Mouse (Mus musculus) hindbrain, embryonic 13.5 days (tissue): ENCODE results near the gene Itk. TPM values are rescaled to one million over a fixed set of nuclear protein-coding genes. Genes with fewer than 3 reads are reported as not detected.

Experiments
- ATAC-seq: fragments of 200-750 bp; cut with Nextera tagmentation; 2 replicates; pipeline ENCODE4 v1.8.0; 2017; ENCODE audit warnings: moderate TSS enrichment; ENCODE audit not compliant: low FRiP score
- H3K27ac ChIP-seq: fragments of 300-500 bp; sonication (generic); 2 replicates; pipeline ENCODE4 v1.5.1; 2015; ENCODE audit warnings: inconsistent platforms, mild to moderate bottlenecking, moderate library complexity
- H3K27me3 ChIP-seq: fragments of 300-500 bp; sonication (generic); 2 replicates; pipeline ENCODE4 v1.6.1; 2015; ENCODE audit warnings: mild to moderate bottlenecking, inconsistent platforms
- H3K36me3 ChIP-seq: fragments of 300-500 bp; sonication (generic); 2 replicates; pipeline ENCODE4 v1.6.1; 2015; ENCODE audit warnings: mild to moderate bottlenecking, inconsistent platforms
- H3K4me1 ChIP-seq: fragments of 300-500 bp; sonication (generic); replicated peaks from 2 replicates; pipeline ENCODE4 v1.6.1; 2015; ENCODE audit warnings: inconsistent platforms
- H3K4me2 ChIP-seq: fragments of 300-500 bp; sonication (generic); 2 replicates; pipeline ENCODE4 v1.6.1; 2015; ENCODE audit warnings: inconsistent platforms, mild to moderate bottlenecking, moderate library complexity
- H3K4me3 ChIP-seq: fragments of 300-500 bp; sonication (generic); 2 replicates; pipeline ENCODE4 v1.5.1; 2015; ENCODE audit warnings: mild to moderate bottlenecking, inconsistent platforms
- H3K9ac ChIP-seq: fragments of 300-500 bp; sonication (generic); 2 replicates; pipeline ENCODE4 v1.6.1; 2015; ENCODE audit warnings: mild to moderate bottlenecking, inconsistent platforms
- H3K9me3 ChIP-seq: fragments of 300-500 bp; sonication (generic); 2 replicates; pipeline ENCODE4 v1.6.1; 2016; ENCODE audit warnings: inconsistent platforms
- WGBS: fragments of 180-500 bp; shearing (Covaris S2); methylation state at CpG from one replicate; pipeline ENCODE4 v1.1.7; 2015; 5-methylcytosine and 5-hydroxymethylcytosine counted together
- polyA plus RNA-seq: library from polyadenylated mRNA; unstranded; fragments of >200 nt; fragmentation: Nextera tagmentation; extraction: Ambion mirVana; gene quantifications from 2 replicates; pipeline ENCODE4 v1.2.1, GENCODE M21; 2015

The Itk gene
- polyA plus RNA-seq, 1 experiment from 2014 or later = not detected

DNA sequence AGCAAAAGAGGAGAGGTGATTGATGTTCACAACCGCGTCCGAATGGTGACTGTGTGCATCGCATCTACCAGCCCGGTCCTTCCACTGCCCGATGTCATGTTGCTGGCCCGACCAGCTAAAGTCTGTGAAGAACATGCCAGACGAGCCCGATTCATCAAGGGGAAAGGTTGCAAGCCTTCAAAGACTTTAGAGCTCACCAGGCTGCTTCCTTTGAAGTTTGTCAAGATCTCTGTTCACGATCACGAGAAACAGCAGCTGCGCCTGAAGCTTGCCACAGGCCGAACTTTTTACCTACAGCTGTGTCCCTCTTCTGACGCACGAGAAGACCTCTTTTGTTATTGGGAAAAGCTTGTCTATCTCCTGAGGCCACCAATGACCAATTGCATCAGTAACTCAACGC, 15.7 kb upstream of the Itk start:
- H3K9me3 ChIP-seq = no peaks in the 10 kb centered on the region
- no peak overlapping the region for H3K27ac ChIP-seq
- H3K4me3 ChIP-seq = no peak overlapping the region
- no peak overlapping the region for H3K9ac ChIP-seq
- no peaks in the 10 kb centered on the region for H3K36me3 ChIP-seq
- no peaks in the 10 kb centered on the region for H3K27me3 ChIP-seq
- no peaks in the 10 kb centered on the region for H3K4me1 ChIP-seq
- ATAC-seq = no peak
- no peak overlapping the region for H3K4me2 ChIP-seq
- WGBS = 86% methylated on average over 16 of the region's 16 CpGs

DNA sequence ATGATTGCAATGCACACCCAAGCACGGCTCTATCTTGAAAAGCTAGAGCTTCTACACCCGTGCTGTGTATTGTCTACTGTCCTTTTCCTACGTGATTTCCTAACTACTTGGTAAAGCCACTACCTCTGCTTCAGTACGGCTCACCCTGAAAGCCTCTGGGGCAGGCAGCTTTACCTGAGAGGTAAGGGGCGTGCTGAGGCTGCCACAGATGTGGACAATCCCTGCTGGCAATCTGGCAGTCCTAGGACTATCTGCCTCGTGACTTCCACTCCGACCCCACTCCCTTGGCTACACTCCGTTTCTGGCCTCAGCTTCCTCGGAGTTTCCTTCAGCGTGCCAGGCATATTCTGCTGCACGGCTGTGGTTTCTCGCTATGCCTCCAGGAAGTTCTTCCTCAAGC, 12.2 kb upstream of the Itk start:
- Histone ChIP-seq H3K4me1 (0 out of 2 replicates have a peak, but pooled peaks cover 2% of the 10 kb centered on the region), H3K9ac (no peak overlapping the region), H3K27ac (no peak overlapping the region), H3K27me3 (no peaks in the 10 kb centered on the region), H3K4me2 (no peak overlapping the region), H3K9me3 (no peaks in the 10 kb centered on the region), H3K4me3 (no peak overlapping the region), H3K36me3 (no peaks in the 10 kb centered on the region)
- WGBS = 84% methylated on average over 12 of the region's 12 CpGs
- ATAC-seq = no peak

DNA sequence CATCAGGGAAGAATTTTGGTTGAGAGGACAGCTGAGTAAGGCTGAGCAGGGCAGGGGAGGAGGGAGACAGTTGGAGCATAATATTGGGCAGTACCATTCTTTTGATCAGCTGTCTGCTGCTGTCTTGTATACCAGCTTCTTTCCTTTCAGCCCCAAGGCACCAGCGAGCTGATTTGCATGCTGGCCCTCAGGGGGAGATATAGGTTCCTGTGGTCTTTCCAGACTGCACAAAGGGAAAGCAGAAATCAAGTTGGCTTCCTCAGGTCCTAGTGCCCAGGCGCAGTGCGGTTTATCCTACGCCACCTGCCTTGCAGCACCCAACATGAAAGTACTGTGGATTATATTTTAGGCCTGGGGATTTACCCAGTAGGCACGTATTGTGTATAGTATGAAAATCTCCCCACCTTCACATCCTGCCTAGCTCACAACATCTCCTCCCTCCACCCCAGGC, 9.6 kb upstream of the Itk start:
- Histone ChIP-seq H3K27ac (no peak overlapping the region), H3K9ac (no peak overlapping the region), H3K36me3 (no peaks in the 10 kb centered on the region), H3K4me3 (no peak overlapping the region), H3K4me2 (no peak overlapping the region), H3K9me3 (no peaks in the 10 kb centered on the region), H3K27me3 (no peaks in the 10 kb centered on the region), H3K4me1 (0 out of 2 replicates have a peak, but pooled peaks cover 2% of the 10 kb centered on the region)
- 66% methylated on average over 5 of the region's 5 CpGs for WGBS
- no peak for ATAC-seq

DNA sequence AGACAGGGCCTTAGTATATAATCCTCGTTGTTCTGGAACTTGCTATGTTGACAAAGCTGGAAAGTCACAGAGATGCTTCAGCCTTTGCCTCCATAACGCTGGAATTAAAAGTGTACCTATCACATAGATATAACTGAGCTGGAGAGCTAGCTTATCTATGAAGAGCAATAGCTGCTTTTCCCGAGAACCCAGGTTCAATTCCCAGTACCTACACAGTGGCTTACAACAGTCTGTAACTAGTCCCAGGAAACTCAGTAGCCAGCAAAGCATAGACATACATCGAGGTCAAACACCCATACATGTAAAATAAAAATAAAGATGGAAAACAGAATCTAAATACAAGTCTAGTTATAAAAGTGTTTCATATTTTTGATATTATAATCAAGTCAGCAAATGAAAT, 9.2 kb upstream of the Itk start:
- Histone ChIP-seq H3K4me3 (no peak overlapping the region), H3K4me2 (no peak overlapping the region), H3K27me3 (no peaks in the 10 kb centered on the region), H3K36me3 (no peaks in the 10 kb centered on the region), H3K9me3 (no peaks in the 10 kb centered on the region), H3K9ac (no peak overlapping the region), H3K4me1 (0 out of 2 replicates have a peak, but pooled peaks cover 2% of the 10 kb centered on the region), H3K27ac (no peak overlapping the region)
- no peak for ATAC-seq
- 87% methylated on average over 4 of the region's 4 CpGs for WGBS

DNA sequence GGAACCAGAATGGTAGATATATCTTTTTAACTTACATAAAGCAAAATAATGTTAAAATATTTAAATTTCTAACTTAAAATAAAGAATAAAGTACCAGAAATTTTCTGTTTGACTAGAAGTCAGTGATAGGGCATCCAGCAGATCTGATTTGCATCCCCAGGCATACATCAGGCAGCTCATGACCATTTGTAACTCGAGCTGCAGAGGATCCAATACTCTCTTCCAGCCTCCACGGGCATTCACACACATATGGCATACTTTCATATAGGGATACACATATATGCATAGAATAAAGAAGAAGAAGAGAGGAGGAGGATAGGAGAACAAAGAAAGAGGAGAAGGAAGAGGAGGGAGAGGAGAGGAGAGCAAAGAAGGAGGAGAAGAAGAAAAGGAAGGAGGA, 8.6 kb upstream of the Itk start:
- no peak for ATAC-seq

DNA sequence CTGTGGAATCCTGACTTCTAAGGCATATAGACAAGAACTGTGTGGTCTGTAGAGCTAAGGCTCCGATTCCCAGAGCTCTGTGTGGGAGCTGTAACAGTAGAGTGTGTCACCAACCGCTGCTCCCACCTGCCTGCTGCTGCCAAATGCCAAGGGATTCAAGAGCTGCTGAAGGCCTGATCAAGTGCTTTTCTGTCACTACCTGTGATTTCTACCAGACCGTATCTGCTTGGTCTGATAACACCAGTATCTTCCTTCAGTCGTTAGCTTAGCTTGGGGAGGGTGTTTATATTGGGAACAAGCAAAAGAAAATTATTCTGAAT, 7.5 kb upstream of the Itk start:
- Histone ChIP-seq H3K27ac (no peak overlapping the region), H3K27me3 (no peaks in the 10 kb centered on the region), H3K9ac (no peak overlapping the region), H3K4me3 (no peak overlapping the region), H3K4me1 (0 out of 2 replicates have a peak, but pooled peaks cover 2% of the 10 kb centered on the region), H3K36me3 (no peaks in the 10 kb centered on the region), H3K4me2 (no peak overlapping the region), H3K9me3 (no peaks in the 10 kb centered on the region)
- no peak for ATAC-seq
- WGBS = 87% methylated on average over 4 of the region's 4 CpGs

More for the DNA sequence above, 8.6 kb upstream of the Itk start:
- H3K9ac ChIP-seq = no peak overlapping the region
- H3K4me2 ChIP-seq = no peak overlapping the region
- no peaks in the 10 kb centered on the region for H3K9me3 ChIP-seq
- no peaks in the 10 kb centered on the region for H3K36me3 ChIP-seq
- H3K27ac ChIP-seq = no peak overlapping the region
- 68% methylated on average over 2 of the region's 2 CpGs for WGBS
- H3K27me3 ChIP-seq = no peaks in the 10 kb centered on the region
- H3K4me1 ChIP-seq = 0 out of 2 replicates have a peak, but pooled peaks cover 2% of the 10 kb centered on the region
- no peak overlapping the region for H3K4me3 ChIP-seq

DNA sequence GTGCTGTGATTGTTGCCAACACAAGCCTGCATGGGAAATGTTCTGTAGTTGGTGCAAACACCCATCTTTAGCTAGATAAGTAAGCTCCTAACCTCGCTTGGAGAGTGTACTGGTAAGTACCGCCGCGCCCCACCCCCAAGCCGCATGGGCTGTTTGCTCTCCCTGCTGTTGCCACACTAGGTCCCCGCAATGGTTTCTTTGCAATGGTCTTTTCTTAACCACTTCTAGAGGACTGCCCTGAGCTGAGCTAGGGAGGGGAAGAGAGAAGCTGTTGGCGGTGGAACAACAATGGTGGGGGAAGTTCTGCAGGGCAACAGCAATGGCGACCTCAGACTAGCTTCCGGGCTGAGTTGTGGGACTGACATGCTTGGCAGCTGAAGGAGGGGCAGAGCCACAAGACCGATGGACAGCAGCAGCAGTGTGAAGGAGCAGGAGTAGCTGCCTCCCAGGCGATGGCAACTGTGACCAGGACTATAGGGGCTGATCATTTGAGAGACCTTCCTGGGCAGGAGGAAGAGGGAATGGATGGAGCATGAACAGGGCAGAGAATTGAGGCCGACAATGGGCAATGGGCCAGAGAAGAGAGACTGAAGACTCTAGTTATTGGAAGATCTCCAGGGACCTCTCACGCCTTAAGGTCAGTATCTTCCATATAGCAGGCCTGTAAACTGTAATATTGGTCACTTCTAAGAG, 7.0 kb upstream of the Itk start, which contains the start of gene Fam71b:
Fam71b (plus strand) TSS at position 393 of the 693 bp plus-strand sequence.
- no peak for ATAC-seq
- 76% methylated on average over 13 of the region's 13 CpGs for WGBS

DNA sequence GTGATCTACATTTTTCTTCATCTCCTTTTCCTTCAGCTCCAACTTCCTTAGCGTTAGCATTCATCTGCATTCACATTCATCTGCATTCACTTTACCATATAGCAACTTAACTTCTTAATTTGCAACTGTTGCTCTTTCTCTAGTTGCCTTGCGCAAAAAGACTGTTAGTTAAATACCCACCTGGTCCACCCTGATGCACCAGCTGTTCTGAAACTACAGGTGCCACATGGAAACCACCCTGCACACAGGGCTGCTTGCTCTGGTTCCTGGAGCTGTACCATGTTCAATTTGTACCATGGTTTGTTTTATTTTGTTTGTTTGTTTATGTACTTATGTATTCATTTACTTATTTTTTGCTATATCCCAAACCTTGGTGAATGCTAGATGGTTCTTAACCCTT, 6.4 kb upstream of the Itk start:
- no peak overlapping the region for H3K4me3 ChIP-seq

More for the DNA sequence above, 7.0 kb upstream of the Itk start, which contains the start of gene Fam71b:
- Histone ChIP-seq H3K9me3 (no peaks in the 10 kb centered on the region), H3K9ac (no peak within 1 kb of the TSS), H3K27me3 (no peaks in the 10 kb centered on the region), H3K4me3 (no peak within 1 kb of the TSS), H3K4me2 (no peak within 1 kb of the TSS), H3K36me3 (no peaks in the 10 kb centered on the region), H3K4me1 (0 out of 2 replicates have a peak, but pooled peaks cover 2% of the 10 kb centered on the region), H3K27ac (no peak within 1 kb of the TSS)

DNA sequence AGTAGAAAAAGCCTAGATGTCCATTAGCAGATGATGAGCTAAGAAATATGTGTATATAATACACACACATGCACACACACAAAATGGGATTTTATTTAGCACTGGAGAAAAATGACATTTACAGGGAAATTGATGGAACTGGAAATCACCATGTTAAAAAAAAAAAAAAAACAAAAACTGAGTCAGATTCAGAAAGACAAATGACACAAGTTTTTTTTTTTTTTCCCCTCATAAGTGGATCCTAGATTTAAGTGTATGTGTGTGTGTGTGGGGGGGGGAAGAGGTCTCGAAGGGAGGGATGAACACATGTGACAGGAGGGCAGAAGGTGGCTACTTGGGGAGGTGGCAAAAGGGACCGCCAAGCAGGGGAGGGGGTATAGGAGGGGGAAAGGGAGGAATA, 5.8 kb upstream of the Itk start:
- Histone ChIP-seq H3K27me3 (no peaks in the 10 kb centered on the region), H3K4me2 (no peak overlapping the region), H3K4me3 (no peak overlapping the region), H3K27ac (no peak overlapping the region), H3K9ac (no peak overlapping the region), H3K9me3 (no peaks in the 10 kb centered on the region), H3K4me1 (0 out of 2 replicates have a peak, but pooled peaks cover 2% of the 10 kb centered on the region), H3K36me3 (no peaks in the 10 kb centered on the region)
- ATAC-seq = no peak
- 88% methylated on average over 2 of the region's 2 CpGs for WGBS

More for the DNA sequence above, 6.4 kb upstream of the Itk start:
- Histone ChIP-seq H3K36me3 (no peaks in the 10 kb centered on the region), H3K27ac (no peak overlapping the region), H3K4me1 (0 out of 2 replicates have a peak, but pooled peaks cover 2% of the 10 kb centered on the region), H3K27me3 (no peaks in the 10 kb centered on the region), H3K4me2 (no peak overlapping the region), H3K9ac (no peak overlapping the region), H3K9me3 (no peaks in the 10 kb centered on the region)
- no peak for ATAC-seq
- 91% methylated on average over 2 of the region's 2 CpGs for WGBS

DNA sequence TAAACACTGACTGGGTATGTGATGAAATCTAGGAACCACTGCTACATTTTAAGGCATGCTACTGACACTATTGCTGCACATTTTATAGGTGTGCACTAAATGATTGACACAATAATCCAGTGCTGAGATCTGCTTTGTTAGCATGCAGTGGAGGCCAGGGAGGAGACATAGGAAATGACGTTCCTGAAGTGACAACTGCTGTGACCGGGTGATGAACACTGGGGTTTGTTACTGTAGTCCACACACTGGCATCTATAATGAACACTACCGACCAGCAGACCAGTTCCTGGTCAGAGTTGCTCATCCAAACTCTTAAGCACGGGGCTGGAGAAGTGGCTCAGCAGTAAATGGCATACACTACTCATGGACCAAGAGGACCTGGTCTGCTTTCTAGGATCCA, 4.1 kb upstream of the Itk start:
- WGBS = 81% methylated on average over 4 of the region's 4 CpGs
- Histone ChIP-seq H3K4me1 (no peaks in the 10 kb centered on the region), H3K9me3 (no peaks in the 10 kb centered on the region), H3K9ac (no peak overlapping the region), H3K36me3 (no peaks in the 10 kb centered on the region), H3K27ac (no peak overlapping the region), H3K4me2 (no peak overlapping the region), H3K27me3 (no peaks in the 10 kb centered on the region), H3K4me3 (no peak overlapping the region)
- no peak for ATAC-seq

DNA sequence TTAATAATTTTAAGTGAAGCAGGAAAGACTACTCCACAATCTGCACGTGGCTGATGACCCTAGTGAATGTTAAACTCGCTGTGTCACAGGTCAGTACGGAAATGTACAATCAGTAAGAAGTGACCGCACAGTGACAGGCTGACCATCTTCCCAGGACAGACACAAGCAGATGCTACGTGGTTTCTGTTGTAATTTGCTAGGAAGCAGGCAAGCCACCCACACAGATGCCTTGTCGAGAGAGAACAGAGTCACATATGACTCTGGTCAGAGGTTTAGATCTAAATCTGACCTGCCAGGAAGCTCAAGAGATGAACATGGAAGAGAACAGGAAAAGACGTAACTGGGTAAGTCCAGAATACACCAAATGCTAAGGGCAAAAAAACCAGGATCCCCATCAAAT, 3.6 kb upstream of the Itk start:
- H3K4me1 ChIP-seq = no peaks in the 10 kb centered on the region
- no peak overlapping the region for H3K9ac ChIP-seq
- H3K27me3 ChIP-seq = no peaks in the 10 kb centered on the region
- no peak overlapping the region for H3K4me2 ChIP-seq
- no peak for ATAC-seq
- H3K27ac ChIP-seq = no peak overlapping the region
- WGBS = 89% methylated on average over 7 of the region's 7 CpGs
- H3K4me3 ChIP-seq = no peak overlapping the region
- H3K9me3 ChIP-seq = no peaks in the 10 kb centered on the region
- H3K36me3 ChIP-seq = no peaks in the 10 kb centered on the region

DNA sequence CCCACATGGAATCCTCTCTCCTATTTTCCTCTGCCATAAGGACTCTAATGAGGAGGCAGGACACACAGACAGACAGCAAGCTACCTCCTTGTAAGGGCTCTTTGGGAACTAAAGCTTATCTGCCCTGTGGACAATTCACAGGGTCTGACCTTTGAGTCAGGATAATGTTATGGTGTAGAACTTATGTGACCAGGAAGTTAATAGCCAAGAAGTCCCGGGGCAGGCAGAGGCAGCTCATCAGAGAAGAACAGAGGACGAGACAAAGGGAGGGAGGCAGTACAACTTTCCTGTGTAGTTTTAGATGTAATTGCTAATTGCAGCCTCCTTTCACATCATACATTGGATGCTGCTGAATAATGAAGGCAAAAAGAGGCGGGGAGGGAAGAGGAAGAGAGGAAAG, 1.3 kb upstream of the Itk start:
- Histone ChIP-seq H3K36me3 (no peaks in the 10 kb centered on the region), H3K4me1 (no peaks in the 10 kb centered on the region), H3K27ac (no peak overlapping the region), H3K27me3 (no peaks in the 10 kb centered on the region), H3K4me2 (no peak overlapping the region), H3K9ac (no peak overlapping the region), H3K4me3 (no peak overlapping the region), H3K9me3 (no peaks in the 10 kb centered on the region)
- WGBS = 59% methylated on average over 3 of the region's 3 CpGs
- no peak for ATAC-seq

DNA sequence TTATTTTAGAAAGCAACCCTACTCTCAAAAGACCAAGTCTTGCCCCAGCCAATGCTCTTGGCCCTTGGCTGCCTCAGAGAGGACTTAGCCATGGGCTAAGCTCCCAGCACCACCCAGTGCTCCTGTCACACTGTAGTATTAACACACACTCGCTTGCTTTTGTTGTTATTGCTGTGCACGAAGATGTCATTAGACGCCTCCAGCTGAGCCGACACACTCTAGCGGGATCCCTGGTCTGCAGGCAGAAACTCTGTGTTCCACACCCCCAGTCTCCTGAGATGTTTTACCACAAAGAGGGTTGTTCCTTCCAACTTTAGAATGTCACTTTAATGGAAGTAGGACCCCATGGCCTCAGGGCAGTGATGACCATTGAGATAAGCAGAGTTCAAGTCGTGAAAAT, 877 bp downstream of the Itk start:
- no peak overlapping the region for H3K4me2 ChIP-seq
- no peak overlapping the region for H3K4me3 ChIP-seq
- no peak for ATAC-seq
- no peaks in the 10 kb centered on the region for H3K27me3 ChIP-seq
- H3K4me1 ChIP-seq = no peaks in the 10 kb centered on the region
- H3K36me3 ChIP-seq = no peaks in the 10 kb centered on the region
- no peak overlapping the region for H3K27ac ChIP-seq
- no peaks in the 10 kb centered on the region for H3K9me3 ChIP-seq
- WGBS = 75% methylated on average over 6 of the region's 6 CpGs
- no peak overlapping the region for H3K9ac ChIP-seq
